Mouse (Mus musculus) spleen, adult 2 months (tissue): Measurements from ENCODE around the gene Asxl1. TPM values are rescaled to one million over a fixed set of nuclear protein-coding genes. Genes with fewer than 3 reads are reported as not detected.
A peak's percentile ranks its signal among the peaks of the same experiment; 100 is the strongest.

Source experiments
- DNase-seq, 2 experiments: peaks; one replicate each; pipeline versions ENCODE4 v3.0.0 to v3.0.0-alpha.2; 2012 to 2021; ENCODE audit warnings: low spot score in 2 of 2, low read depth in 1 of 2
- H3K27ac ChIP-seq: fragments of 200-500 bp; 2 replicates; pipeline ENCODE4 v1.5.1; 2012; ENCODE audit warnings: low read length, inconsistent platforms; ENCODE audit not compliant: insufficient read depth
- H3K27me3 ChIP-seq: fragments of 200-500 bp; 2 replicates; pipeline ENCODE4 v1.6.1; 2012; ENCODE audit warnings: mild to moderate bottlenecking, moderate library complexity, low read length, inconsistent platforms; ENCODE audit not compliant: control insufficient read depth, insufficient read depth
- H3K36me3 ChIP-seq: fragments of 200-500 bp; 2 replicates; pipeline ENCODE4 v1.6.1; 2012; ENCODE audit warnings: mild to moderate bottlenecking, low read length, inconsistent platforms; ENCODE audit not compliant: control insufficient read depth, insufficient read depth
- H3K4me1 ChIP-seq: fragments of 200-500 bp; 2 replicates; pipeline ENCODE4 v1.6.1; 2011; ENCODE audit warnings: inconsistent platforms; ENCODE audit not compliant: control insufficient read depth, insufficient read depth, insufficient read length
- H3K4me3 ChIP-seq: fragments of 200-500 bp; 2 replicates; pipeline ENCODE4 v1.5.1; 2011; ENCODE audit warnings: mild to moderate bottlenecking, inconsistent platforms; ENCODE audit not compliant: insufficient read depth, insufficient read length; ENCODE audit errors: extremely low read depth
- CTCF ChIP-seq: fragments of 200-500 bp; IDR thresholded peaks from 2 replicates; pipeline ENCODE4 v1.5.1; 2011; ENCODE audit warnings: mild to moderate bottlenecking, inconsistent platforms; ENCODE audit not compliant: insufficient read depth, insufficient read length, insufficient replicate concordance; ENCODE audit errors: extremely low read depth
- POLR2A ChIP-seq: fragments of 200-500 bp; IDR thresholded peaks from 2 replicates; pipeline ENCODE4 v1.6.1; 2011; ENCODE audit warnings: low read depth, low read length, inconsistent platforms
- WGBS: fragments of 180-500 bp; shearing (Covaris S2); methylation state at CpG from one replicate; pipeline ENCODE4 v1.1.7; 2018; 5-methylcytosine and 5-hydroxymethylcytosine counted together
- polyA plus RNA-seq: library from polyadenylated mRNA; depleted of rRNA; stranded (reverse); fragments of >200 nt; gene quantifications from 2 replicates; pipeline ENCODE4 v1.2.3, GENCODE M21; 2012

The Asxl1 gene
- polyA plus RNA-seq, 1 experiment, result 9.9 TPM

GRCm38 (mm10) chr2:153332981-153333380 lies 12.6 kb upstream of the Asxl1 start:
- TF ChIP-seq POLR2A, result no peak
- no peak for TF ChIP-seq CTCF
- 86% methylated on average over 3 of the region's 3 CpGs for WGBS
- Histone ChIP-seq H3K27me3 (no peaks in the 10 kb centered on the region), H3K36me3 (peaks cover 7% of the 10 kb centered on the region), H3K4me3 (no peak overlapping the region), H3K27ac (no peak overlapping the region), H3K4me1 (peaks cover 12% of the 10 kb centered on the region; the same call in 1 of the 2 replicates)
- DNase-seq, result peak in 1 of 2 experiments; percentile 53

GRCm38 (mm10) chr2:153333822-153334232 lies 11.8 kb upstream of the Asxl1 start:
- no peak for TF ChIP-seq POLR2A
- Histone ChIP-seq H3K4me1 (peaks cover 12% of the 10 kb centered on the region; the same call in 1 of the 2 replicates), H3K27ac (no peak overlapping the region), H3K27me3 (no peaks in the 10 kb centered on the region), H3K36me3 (peaks cover 5% of the 10 kb centered on the region), H3K4me3 (no peak overlapping the region)
- DNase-seq, result no peak
- 77% methylated on average over 6 of the region's 6 CpGs for WGBS

- 75% methylated on average over 3 of the region's 3 CpGs for WGBS
- TF ChIP-seq CTCF (no peak), POLR2A (no peak)
- Histone ChIP-seq H3K36me3 (peaks cover 5% of the 10 kb centered on the region), H3K27me3 (no peaks in the 10 kb centered on the region), H3K4me1 (peaks cover 12% of the 10 kb centered on the region; the same call in 1 of the 2 replicates), H3K4me3 (no peak overlapping the region), H3K27ac (no peak overlapping the region)
- DNase-seq, result no peak
These were observed 11.3 kb upstream of the Asxl1 start for GRCm38 (mm10) chr2:153334281-153334680.

GRCm38 (mm10) chr2:153336117-153336516 lies 9.5 kb upstream of the Asxl1 start:
- TF ChIP-seq CTCF (no peak), POLR2A (no peak)
- WGBS, result 18% methylated on average over 2 of the region's 2 CpGs
- H3K27ac ChIP-seq, result 0 out of 2 replicates have a peak overlapping the region, but pooled peaks have one; percentile 28
- H3K36me3 ChIP-seq, result no peaks in the 10 kb centered on the region
- H3K4me3 ChIP-seq, result no peak overlapping the region
- peaks cover 12% of the 10 kb centered on the region; the same call in 1 of the 2 replicates for H3K4me1 ChIP-seq
- H3K27me3 ChIP-seq, result no peaks in the 10 kb centered on the region
- no peak for DNase-seq

GRCm38 (mm10) chr2:153338361-153339350 lies 7.0 kb upstream of the Asxl1 start:
- no peak overlapping the region for H3K4me3 ChIP-seq
- no peak for DNase-seq
- no peaks in the 10 kb centered on the region for H3K27me3 ChIP-seq
- H3K27ac ChIP-seq, result no peak overlapping the region
- H3K4me1 ChIP-seq, result peaks cover 2% of the 10 kb centered on the region; the same call in 1 of the 2 replicates
- no peaks in the 10 kb centered on the region for H3K36me3 ChIP-seq
- TF ChIP-seq CTCF, result no peak
- TF ChIP-seq POLR2A, result no peak
- 70% methylated on average over 9 of the region's 9 CpGs for WGBS

DNA sequence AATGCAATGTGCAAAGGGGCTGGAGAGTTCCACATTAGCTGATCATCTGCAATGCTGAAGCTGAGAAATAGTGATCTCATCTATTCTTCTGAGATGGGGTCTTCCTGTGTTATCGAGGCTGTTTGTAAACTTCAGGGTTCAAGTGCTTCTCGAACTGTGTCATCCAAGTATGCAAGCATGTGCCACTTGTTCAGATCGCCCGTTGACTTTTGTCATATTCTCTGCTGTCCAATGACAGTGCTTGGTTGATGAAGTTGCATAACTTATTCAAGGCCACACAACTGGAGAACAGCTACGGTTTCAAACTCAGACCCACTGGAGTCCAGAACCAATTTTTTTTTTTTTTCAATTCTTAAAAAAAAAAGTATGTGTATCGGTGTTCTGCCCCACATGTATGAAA lies 3.5 kb upstream of the Asxl1 start:
- WGBS, result 89% methylated on average over 6 of the region's 6 CpGs
- Histone ChIP-seq H3K27me3 (no peaks in the 10 kb centered on the region), H3K4me1 (no peaks in the 10 kb centered on the region), H3K36me3 (no peaks in the 10 kb centered on the region), H3K4me3 (no peak overlapping the region), H3K27ac (no peak overlapping the region)
- no peak for DNase-seq
- TF ChIP-seq CTCF (no peak), POLR2A (no peak)

- Histone ChIP-seq H3K27ac (no peak overlapping the region), H3K27me3 (no peaks in the 10 kb centered on the region), H3K4me3 (no peak overlapping the region), H3K36me3 (no peaks in the 10 kb centered on the region), H3K4me1 (no peaks in the 10 kb centered on the region; the same call in 1 of the 2 replicates)
- no peak for TF ChIP-seq POLR2A
- no peak for TF ChIP-seq CTCF
- no peak for DNase-seq
- WGBS, result 63% methylated on average over 3 of the region's 3 CpGs
These were observed 3.0 kb upstream of the Asxl1 start for GRCm38 (mm10) chr2:153342602-153343001.
